Mouse (Mus musculus): ENCODE results near the gene Sel1l3. TPM values are rescaled to one million over a fixed set of nuclear protein-coding genes. Genes with fewer than 3 reads are reported as not detected.

Gene Sel1l3
- polyA plus RNA-seq, 1 experiment, result 33.5 TPM

- WGBS, result 94% methylated on average over 5 of the region's 5 CpGs
- no peak for DNase-seq (ENCODE audit: low read depth, low spot score)
Observed at GRCm38 (mm10) chr5:53179965-53180364, 33.8 kb downstream of the Sel1l3 start.

GRCm38 (mm10) chr5:53176703-53177102 lies 37.0 kb downstream of the Sel1l3 start:
- no peak for DNase-seq (ENCODE audit: low read depth, low spot score)
- WGBS, result 65% methylated on average over 6 of the region's 6 CpGs

- 69% methylated on average over 2 of the region's 4 CpGs for WGBS
- no peak for DNase-seq (ENCODE audit: low read depth, low spot score)
Observed at GRCm38 (mm10) chr5:53176075-53176474, 37.7 kb downstream of the Sel1l3 start.

- DNase-seq (ENCODE audit: low read depth, low spot score), result no peak
- 58% methylated on average over 3 of the region's 3 CpGs for WGBS
Observed at GRCm38 (mm10) chr5:53175195-53175594, 38.5 kb downstream of the Sel1l3 start.

- WGBS, result 88% methylated on average over 12 of the region's 12 CpGs
Observed at GRCm38 (mm10) chr5:53174461-53174860, 39.3 kb downstream of the Sel1l3 start.

GRCm38 (mm10) chr5:53172908-53173307 lies 40.8 kb downstream of the Sel1l3 start:
- DNase-seq (ENCODE audit: low read depth, low spot score), result no peak
- 72% methylated on average over 7 of the region's 7 CpGs for WGBS

More at GRCm38 (mm10) chr5:53174461-53174860, 39.3 kb downstream of the Sel1l3 start:
- DNase-seq (ENCODE audit: low read depth, low spot score), result no peak

GRCm38 (mm10) chr5:53172256-53172636 lies 41.5 kb downstream of the Sel1l3 start:
- 88% methylated on average over 10 of the region's 10 CpGs for WGBS

GRCm38 (mm10) chr5:53171611-53172255 lies 42.0 kb downstream of the Sel1l3 start:
- DNase-seq (ENCODE audit: low read depth, low spot score), result no peak
- 85% methylated on average over 6 of the region's 6 CpGs for WGBS

More at GRCm38 (mm10) chr5:53172256-53172636, 41.5 kb downstream of the Sel1l3 start:
- DNase-seq (ENCODE audit: low read depth, low spot score), result no peak

- no peak for DNase-seq (ENCODE audit: low read depth, low spot score)
- WGBS, result 89% methylated on average over 4 of the region's 4 CpGs
Observed at GRCm38 (mm10) chr5:53167564-53167963, 46.2 kb downstream of the Sel1l3 start.

- 45% methylated on average over 5 of the region's 5 CpGs for WGBS
- DNase-seq (ENCODE audit: low read depth, low spot score), result no peak
Observed at GRCm38 (mm10) chr5:53165672-53166071, 48.1 kb downstream of the Sel1l3 start.

- DNase-seq (ENCODE audit: low read depth, low spot score), result no peak
- WGBS, result 95% methylated on average over 8 of the region's 8 CpGs
Observed at GRCm38 (mm10) chr5:53162436-53162835, 51.3 kb downstream of the Sel1l3 start.

GRCm38 (mm10) chr5:53161506-53162186 lies 52.1 kb downstream of the Sel1l3 start:
- DNase-seq (ENCODE audit: low read depth, low spot score), result no peak
- WGBS, result 91% methylated on average over 8 of the region's 8 CpGs

- WGBS, result 87% methylated on average over 6 of the region's 6 CpGs
- DNase-seq (ENCODE audit: low read depth, low spot score), result no peak
Observed at GRCm38 (mm10) chr5:53160207-53160606, 53.5 kb downstream of the Sel1l3 start.

GRCm38 (mm10) chr5:53159631-53160030 lies 54.1 kb downstream of the Sel1l3 start:
- WGBS, result 90% methylated on average over 4 of the region's 4 CpGs
- no peak for DNase-seq (ENCODE audit: low read depth, low spot score)

- no peak for DNase-seq (ENCODE audit: low read depth, low spot score)
- 78% methylated on average over 3 of the region's 3 CpGs for WGBS
Observed at GRCm38 (mm10) chr5:53159166-53159565, 54.6 kb downstream of the Sel1l3 start.

- 78% methylated on average over 13 of the region's 13 CpGs for WGBS
- no peak for DNase-seq (ENCODE audit: low read depth, low spot score)
Observed at GRCm38 (mm10) chr5:53155985-53156679, 57.6 kb downstream of the Sel1l3 start.

- DNase-seq (ENCODE audit: low read depth, low spot score), result no peak
- 76% methylated on average over 2 of the region's 2 CpGs for WGBS
Observed at GRCm38 (mm10) chr5:53154501-53154900, 59.2 kb downstream of the Sel1l3 start.

- 75% methylated on average over 2 of the region's 2 CpGs for WGBS
Observed at GRCm38 (mm10) chr5:53154078-53154477, 59.6 kb downstream of the Sel1l3 start.

GRCm38 (mm10) chr5:53153144-53153543 lies 60.6 kb downstream of the Sel1l3 start:
- no peak for DNase-seq (ENCODE audit: low read depth, low spot score)
- WGBS, result 74% methylated on average over 5 of the region's 5 CpGs

More at GRCm38 (mm10) chr5:53154078-53154477, 59.6 kb downstream of the Sel1l3 start:
- DNase-seq (ENCODE audit: low read depth, low spot score), result no peak

- no peak for DNase-seq (ENCODE audit: low read depth, low spot score)
- WGBS, result 85% methylated on average over 18 of the region's 18 CpGs
Observed at GRCm38 (mm10) chr5:53151379-53151960, 62.3 kb downstream of the Sel1l3 start.
